Mouse (Mus musculus) left cerebral cortex, postnatal 14 days (tissue): ENCODE measurements at regions not wholly inside any gene's neighbourhood (a gene's known extent, or its start where the extent isn't known, plus 50 kb on each side); places are given as distances from the start of the nearest gene placed in this dataset.

ENCODE experiments used
- DNase-seq, 2 experiments: peaks; one replicate each; pipeline ENCODE4 v3.0.0; 2021 to 2022; ENCODE audit warnings: low spot score in 2 of 2, mixed read lengths in 1 of 2
- intact Hi-C: fragments of 180-260 bp; cut with DNase I; formaldehyde crosslinking; loops from one replicate; pipeline ENCODE4 v1.15.1; 2025

- intact Hi-C loops, result loop anchor here (5.0 kb wide), 1 partner anchor 646 kb away; no protein-coding TSS in a partner anchor
- DNase-seq, result peak; percentile 19 to 22
Measured at GRCm38 (mm10) chr13:114523116-114523515, 64.4 kb upstream of the Fst start.

DNA sequence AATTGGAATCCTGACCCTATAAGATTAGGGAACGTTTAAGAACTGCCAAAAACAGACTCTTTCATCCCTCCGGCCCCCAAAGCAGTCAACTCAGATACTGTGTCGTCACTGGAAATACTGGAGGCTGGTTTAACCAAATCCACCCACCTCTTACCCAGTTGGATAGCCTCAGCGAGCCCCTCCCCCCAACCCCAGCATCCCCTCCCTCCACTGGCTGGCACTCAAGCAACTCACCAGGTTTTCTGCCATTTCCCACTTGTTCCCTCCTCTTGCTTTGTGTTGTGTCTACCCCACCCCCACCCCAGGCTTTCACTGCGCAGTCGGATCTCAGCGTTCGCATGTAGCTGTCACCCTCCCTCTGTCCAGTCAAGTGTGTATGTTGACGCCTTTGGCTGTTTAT is 68.1 kb upstream of the Fst start:
- intact Hi-C loops, result no loop called here
- no peak for DNase-seq

DNA sequence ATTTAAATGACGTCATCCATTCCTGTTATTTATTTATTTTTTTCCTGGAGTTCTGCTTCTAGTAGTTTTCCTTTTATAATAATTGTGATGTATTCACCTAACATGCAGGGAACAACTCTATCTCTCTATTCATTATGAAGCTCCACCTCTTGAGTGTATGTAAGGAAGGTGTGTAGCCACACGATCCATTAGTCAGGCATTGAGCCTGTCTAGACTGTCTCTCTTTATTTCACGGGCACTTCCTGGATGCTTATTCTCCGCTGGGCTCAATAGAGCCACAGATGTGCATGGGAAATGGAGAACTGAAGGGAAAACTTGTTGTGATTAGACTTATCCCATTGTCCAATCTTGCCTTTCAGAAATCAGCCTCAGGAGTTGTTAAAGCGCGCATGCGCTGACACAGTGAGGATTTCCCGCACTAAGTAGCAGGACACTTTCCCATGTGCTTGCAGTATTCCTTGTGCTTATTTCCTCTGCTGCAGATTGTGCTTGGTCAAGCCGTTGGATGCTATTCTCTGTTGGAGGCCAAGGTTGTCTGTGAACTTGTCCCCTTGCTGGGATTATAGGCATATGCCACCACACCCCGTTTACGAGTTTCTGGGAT is 71.5 kb upstream of the Fst start:
- no peak for DNase-seq
- intact Hi-C loops, result no loop called here

DNA sequence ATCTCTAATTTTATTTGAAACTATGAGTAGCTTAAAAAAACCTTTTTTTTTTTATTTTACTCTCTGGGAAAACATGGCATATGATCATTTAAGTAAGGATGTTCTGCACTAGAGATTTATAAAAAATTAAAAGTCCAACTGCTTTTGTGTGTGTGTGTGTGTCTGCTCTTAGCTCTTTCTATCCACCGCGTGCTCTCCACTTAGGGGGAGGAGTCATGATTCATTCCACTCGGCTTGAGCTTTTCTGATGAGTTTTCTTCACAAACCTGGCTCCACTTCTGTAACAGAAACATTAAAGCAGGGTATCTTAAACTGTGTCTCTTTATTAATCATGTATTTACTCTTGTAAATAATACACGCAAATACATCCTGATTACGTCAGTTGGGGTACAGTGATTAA is 73.0 kb upstream of the Fst start:
- intact Hi-C loops, result no loop called here
- DNase-seq, result no peak

DNA sequence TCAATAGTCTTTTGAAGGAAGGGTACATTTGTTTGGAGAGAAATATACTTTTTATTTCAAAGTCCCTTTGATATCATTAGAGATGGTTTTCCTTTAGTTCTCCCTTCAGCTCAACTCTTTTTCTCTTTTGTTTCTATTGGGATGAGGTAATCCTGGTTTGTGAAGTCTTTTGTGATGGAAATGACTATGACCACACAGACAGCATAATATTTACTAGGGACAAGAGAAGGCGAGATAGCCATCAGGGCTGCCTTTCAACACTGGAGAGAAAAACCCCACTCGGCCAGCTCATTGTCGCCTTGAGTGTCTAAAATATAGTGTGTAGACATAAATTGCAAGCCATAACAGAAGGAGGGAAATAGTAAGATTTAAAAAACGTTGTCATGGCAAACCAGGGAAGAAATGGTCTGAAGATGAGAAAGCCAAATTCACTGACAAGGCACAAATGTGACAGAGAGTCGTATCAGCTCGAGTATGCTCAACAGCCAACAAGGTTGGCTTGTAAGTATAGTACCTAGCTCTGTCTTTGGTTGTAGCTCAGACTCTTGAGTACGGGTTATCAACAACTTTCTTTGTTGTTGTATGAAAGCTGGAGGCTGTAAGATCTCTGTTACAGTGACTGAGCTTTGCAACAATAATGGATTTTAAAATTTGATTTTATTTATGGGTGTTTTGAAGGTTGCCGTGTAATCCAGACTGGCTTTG is 73.8 kb upstream of the Fst start:
- DNase-seq, result no peak
- intact Hi-C loops, result no loop called here

DNA sequence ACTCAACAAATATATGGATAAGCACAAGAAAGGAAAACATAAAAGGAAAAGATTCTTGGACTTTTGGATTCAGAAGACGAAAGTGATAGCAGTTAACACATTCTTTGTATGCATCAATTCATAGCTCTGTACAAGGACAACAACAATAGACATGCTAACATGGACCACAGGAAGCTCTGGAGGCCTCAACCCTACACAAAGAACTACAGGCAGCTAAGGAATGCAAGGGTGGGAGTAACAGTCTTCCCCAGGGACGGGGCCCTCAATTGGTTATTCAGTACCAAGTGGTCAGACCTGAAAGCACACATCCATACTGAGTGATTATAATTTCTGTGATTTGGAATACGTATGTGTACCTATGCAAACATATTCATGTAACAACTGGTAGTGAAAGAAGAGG is 75.8 kb upstream of the Fst start:
- DNase-seq, result no peak
- intact Hi-C loops, result no loop called here

DNA sequence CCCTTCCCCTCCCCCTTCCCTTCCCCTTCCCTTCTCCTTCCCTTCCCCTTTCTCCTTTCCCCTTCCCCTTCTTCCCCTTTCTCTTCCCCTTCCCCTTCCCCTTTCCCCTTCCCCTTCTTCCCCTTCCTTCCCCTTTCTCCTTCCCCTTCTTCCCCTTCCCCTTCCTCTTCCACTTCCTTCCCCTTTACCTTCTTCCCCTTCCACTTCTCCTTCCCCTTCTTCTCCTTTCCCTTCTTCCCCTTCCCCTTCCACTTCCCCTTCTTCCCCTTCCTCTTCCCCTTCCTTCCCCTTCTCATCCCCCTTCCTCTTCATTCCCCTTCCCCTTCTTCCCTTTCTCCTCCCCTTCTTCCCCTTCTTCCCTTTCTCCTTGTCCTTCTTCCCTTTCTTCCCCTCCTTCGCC is 77.0 kb upstream of the Fst start:
- intact Hi-C loops, result no loop called here
- DNase-seq, result no peak

GRCm38 (mm10) chr13:114571731-114572130 is 113.0 kb upstream of the Fst start:
- intact Hi-C loops, result no loop called here
- no peak for DNase-seq

GRCm38 (mm10) chr13:114584566-114584965 is 125.8 kb upstream of the Fst start:
- peak in 1 of 2 experiments; percentile 3 for DNase-seq
- intact Hi-C loops, result no loop called here

- DNase-seq, result no peak
- intact Hi-C loops, result no loop called here
Measured at GRCm38 (mm10) chr13:114587621-114588020, 128.9 kb upstream of the Fst start.

- intact Hi-C loops, result no loop called here
- no peak for DNase-seq
Measured at GRCm38 (mm10) chr13:114603341-114603740, 144.6 kb upstream of the Fst start.

- DNase-seq, result peak in 1 of 2 experiments; percentile 5
- intact Hi-C loops, result no loop called here
Measured at GRCm38 (mm10) chr13:114604037-114604694, 145.4 kb upstream of the Fst start.

DNA sequence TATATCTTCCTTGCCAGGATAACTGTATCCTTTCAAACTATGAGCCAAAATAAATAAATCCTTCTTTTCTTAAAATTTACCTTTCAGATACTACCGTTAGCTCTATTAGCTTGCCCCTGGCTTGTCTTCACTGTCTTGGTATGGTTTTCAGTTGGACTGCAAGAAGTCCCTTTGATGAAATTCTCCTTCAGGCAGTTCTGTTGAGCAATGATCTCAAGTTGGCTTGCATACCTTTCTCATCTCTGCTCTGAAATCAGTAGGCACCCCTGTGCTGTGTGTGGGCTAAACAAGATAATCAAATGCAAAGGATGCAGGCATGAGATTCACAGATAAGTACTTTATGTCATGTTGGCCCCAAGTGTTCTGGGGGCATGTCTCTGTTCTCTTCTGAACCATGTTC is 155.2 kb upstream of the Fst start:
- DNase-seq, result no peak
- intact Hi-C loops, result no loop called here

- intact Hi-C loops, result no loop called here
- no peak for DNase-seq
Measured at GRCm38 (mm10) chr13:114619416-114619815, 160.7 kb upstream of the Fst start.

DNA sequence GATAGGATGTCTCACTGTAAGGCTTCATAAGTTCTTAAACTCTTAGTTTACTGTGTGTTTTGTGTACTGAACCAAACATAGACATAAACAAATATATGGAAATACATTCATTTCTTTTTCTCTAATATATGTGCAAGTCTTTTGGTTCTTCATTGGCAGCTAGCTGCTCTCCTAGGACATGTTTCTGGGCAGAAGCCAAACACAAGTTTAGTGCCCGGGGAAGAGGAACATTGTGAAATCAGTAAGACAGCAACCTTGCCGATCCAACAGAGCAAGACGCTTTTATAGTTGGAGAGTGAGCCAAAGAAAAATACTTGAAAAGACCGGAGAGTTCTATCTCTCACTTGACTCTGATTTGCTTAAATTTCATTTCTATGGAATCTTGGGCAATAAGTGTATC is 178.0 kb upstream of the Fst start:
- no peak for DNase-seq
- intact Hi-C loops, result no loop called here

- DNase-seq, result no peak
Measured at GRCm38 (mm10) chr13:114639531-114639930, 178.5 kb upstream of the Mocs2 start.

GRCm38 (mm10) chr13:114641688-114642390 is 176.2 kb upstream of the Mocs2 start:
- DNase-seq, result no peak
- intact Hi-C loops, result no loop called here

More at GRCm38 (mm10) chr13:114639531-114639930, 178.5 kb upstream of the Mocs2 start:
- intact Hi-C loops, result no loop called here

DNA sequence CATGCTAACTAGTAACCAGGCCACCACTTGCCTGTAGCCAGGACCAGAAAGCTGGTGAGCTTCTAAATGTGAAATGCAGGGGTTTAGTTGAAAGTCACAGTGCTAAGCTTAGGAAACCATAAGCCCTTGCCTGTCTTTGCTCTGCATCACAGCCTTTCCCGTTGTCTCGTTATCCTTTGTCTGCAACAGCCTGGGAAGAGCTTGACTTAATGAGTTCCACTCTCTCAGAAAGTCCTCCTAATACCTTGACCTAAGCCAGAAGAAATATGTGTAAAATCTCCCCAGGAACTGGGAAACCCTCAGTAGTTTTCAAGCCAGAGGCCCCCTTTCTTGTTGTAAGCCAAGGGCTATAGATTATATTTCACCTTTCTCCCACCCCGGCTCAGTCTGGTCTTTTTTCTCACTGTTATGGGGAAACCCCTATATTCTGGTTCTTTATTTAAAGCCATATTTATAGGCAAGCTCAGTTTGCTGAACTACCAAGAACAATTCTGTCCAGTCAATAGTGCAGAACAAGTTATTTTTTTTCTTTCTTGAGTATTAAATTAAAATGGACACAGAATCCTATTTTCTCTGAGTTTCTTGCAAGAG is 175.0 kb upstream of the Mocs2 start:
- no peak for DNase-seq
- intact Hi-C loops, result no loop called here

DNA sequence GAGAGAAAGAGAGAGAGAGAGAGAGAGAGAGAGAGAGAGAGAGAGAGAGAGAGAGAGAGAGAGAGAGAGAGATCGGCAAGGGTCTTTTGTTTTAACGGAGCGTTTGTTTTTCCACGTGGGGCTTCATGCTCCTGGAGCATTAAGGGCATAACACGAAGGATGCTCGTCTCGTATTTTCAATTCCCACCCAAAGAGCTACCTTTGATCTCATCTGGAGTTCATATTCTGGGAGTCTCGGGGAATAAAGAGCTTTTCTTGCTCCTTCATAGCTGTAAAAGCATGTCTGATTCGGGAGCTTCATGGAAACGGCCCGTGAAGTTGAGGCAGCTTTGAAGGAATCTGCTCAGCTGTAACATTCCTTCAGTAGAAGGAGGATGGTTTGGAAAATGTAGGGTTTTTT is 174.5 kb upstream of the Mocs2 start:
- DNase-seq, result no peak
- intact Hi-C loops, result no loop called here

DNA sequence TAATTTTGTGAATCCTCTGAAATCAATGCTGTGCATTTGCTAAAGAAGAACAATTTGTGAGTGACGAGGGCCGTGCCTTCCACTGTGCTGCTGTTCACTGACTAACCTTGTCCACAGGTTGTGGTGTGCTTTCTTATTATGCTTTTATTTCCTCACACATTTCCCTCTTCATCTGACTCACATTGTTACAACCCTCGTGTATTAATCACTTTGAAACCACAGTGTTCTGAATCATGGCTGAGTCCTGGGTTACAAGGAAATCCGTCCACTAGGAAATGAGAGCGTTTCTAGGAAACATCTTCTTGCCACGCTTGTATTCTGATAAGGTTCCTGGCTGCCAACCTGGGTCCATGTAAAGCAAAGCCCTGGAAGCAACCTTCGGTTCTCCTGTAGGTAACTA is 163.8 kb upstream of the Mocs2 start:
- DNase-seq, result no peak
- intact Hi-C loops, result no loop called here
